Mouse (Mus musculus) embryo, embryonic 11.5 days (tissue): ENCODE results near the gene Crk.

ENCODE experiments used
- DNase-seq: peaks from one replicate; pipeline ENCODE4 v3.0.0-alpha.2; 2012; ENCODE audit warnings: low read depth, low spot score

Crk gene

DNA sequence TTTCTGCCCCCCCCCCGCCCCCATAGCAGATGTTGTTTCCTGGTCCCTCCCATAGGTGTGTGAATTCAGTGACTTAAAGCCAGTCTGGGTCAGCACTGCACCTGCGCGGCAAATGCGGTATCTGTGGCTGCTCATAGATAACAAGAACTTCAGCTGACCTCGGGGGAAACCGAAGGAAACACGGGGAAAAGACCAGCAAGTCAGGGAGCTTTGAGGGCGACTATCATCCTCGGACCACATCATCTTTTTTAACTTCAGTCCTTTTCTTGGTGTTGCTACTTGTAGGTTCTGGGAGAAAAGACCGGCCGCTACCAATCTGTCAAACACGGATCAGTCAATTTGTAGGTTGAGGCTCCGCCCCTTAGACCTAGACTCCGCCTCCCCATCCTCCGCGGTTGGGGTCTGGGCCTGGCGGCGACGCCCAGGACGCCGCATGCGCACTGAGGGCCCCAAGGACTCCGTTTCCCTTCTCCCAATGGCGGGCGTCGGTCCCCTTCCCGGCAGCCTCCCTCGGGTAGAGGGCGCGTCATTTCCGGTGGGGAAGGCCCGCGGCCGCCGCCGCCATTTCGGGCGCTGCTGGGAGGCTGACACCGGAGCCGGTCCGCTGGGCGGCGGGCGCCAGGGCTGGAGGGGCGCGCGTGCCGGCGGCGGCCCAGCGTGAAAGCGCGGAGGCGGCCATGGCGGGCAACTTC, at the start of gene Crk:
Gene Crk (plus strand): TSS at position 513 of the 692 bp plus-strand sequence.
- DNase-seq, result peak; percentile 98

DNA sequence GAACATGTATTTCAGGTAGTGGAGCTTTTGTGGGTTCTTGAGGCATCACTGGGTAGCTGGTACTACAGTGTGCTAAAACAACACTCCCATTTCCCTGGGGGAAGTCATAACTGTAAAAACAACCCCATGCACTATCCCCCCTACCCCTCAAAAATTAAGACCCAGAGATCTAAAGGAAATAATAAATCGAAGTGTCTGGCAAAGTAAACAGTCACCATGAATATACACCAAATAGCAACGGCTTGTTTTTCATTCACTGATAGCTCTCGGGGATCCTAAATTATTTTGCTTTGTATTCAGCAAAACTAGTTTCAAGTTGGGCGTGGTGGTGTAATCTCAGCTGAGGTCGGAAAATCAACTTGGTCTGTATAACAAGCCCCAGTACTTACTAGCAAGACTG, 49.0 kb upstream of the Crk start:
- no peak for DNase-seq

DNA sequence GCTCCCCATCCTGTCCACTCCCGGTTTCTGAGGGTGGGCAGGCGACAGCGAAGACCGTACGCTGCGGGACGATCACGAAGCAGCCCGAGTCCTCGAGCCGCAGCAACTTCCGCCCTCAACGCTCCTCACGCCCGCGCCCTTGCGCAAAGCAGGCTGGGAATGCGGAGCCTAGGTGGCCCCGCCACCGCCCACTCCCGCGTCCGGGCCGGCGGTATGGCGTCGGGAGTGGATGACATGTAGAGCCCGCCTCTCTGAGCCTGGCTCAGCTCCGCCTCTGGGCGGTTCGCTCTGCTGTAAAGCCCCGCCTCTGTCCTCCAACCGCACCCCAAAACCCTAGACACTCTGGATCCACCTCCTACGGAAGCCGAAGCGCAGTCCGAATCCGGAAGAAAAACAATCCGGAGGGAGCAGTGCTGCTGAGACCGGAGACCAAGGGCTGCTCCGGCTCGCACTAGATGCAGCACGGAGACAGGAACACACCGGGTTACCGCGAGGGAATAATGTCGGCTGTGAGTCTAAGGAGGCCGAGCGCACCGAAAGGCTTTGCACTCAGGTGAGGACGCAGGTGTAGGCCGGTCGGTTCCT, 48.3 kb upstream of the Crk start, which contains the start of gene Inpp5k:
Gene Inpp5k (plus strand): TSS at position 344 of the 585 bp plus-strand sequence.
- peak; percentile 91 for DNase-seq

DNA sequence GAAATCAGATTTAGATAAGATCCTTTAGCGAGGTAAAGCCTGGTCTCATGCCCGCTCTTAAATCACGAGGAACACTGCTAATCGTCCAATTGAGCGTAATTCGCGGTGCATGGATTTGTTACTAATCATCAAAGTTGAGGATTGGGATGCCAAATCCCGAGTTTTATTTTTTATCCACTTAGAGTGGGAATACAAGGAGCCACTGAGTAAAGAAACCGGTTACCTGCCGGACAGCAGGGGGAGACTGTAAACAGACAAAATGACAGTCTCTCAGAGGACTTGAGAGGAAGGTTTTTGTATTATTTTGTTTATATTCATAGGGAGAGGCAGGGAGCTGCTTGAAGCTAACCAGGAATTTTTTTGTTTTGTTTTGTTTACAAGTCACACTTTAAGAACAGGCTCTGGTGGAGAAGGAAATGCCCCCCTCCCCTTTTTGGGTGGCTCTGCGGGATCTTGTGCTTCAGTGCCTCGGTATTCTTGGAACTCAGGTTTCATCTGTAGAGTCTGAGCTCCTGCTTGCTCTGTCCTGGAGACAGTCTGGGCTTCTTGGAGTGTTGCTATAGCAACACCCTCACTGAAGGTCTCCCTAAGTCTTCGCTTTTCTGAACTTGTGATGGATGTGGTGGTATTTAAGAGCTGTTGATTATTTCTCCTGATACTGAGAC, 47.4 kb upstream of the Crk start:
- no peak for DNase-seq

DNA sequence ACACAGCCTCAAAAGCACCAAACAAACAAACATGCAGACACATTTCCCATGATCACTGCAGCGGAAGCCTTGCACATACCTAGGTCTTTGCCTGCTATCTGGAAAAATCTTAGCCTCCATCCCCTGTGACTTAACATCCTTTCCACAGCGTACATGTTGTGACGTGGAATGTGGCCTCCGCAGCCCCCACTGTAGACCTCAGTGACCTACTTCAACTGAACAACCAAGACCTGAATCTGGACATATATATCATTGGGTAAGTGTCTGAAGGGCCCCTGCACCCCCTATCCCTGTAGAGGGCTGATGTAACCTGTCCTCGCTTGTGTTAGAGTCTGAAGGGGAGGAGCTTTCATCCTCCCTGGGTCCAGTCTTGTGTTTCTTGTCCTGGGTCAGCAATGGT, 46.1 kb upstream of the Crk start:
- no peak for DNase-seq

DNA sequence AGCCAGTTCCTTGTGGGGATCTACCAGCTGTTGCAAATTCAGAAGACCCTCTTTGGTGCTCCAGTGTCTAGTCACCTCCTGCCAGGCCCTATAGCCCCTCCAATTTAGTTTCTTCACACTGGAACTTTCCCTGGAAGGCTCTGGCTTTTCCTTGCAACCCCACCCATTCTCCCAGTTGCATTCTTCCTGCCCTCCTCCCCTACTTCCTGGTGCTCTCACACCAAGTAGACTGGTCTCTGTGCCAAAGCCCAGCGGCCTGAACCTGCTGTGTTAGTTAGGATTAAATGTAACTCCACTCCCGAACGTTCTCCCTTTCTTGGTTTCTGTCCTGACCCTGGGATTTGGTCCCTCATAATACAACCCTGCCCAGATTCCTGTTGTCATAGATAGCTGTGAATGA, 44.3 kb upstream of the Crk start:
- no peak for DNase-seq

DNA sequence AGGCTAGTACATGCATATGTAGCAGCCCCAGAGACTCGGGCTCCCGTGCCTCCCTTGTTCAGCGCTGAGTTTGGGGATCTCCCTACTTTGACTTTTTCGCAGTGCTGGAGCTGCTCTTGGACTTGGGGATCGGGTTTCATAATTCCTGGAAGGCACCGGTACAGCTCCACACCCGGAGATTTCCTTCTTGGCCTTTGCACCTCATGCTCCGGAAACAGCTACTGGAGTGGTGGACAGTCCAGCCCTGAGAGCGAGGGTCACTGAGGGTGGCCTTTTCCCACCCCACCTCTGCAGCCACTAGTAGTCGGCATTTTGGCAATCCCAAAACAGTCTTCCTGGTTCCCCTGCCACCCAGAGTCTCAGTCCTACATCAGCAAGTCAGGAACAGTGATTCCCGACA, 43.7 kb upstream of the Crk start:
- no peak for DNase-seq

DNA sequence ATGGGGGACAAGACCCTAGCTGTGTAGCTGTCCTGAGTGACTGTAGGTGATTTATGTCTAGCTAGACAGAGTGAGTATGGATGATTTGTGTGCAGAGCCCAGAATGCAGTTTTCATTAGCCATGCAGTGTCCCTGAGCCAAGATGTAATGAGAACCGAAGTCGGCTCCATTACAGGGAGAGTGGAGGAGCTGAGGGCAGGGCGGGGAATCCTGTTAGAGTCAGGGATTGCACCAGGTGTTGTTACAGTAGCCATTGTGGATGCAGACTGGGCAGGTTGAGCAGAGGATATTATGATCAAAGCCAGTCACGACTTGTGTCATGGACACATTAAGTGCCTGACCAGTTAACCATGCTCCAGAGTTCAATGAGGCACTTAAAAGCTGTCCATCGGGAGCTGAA, 35.7 kb upstream of the Crk start:
- no peak for DNase-seq

DNA sequence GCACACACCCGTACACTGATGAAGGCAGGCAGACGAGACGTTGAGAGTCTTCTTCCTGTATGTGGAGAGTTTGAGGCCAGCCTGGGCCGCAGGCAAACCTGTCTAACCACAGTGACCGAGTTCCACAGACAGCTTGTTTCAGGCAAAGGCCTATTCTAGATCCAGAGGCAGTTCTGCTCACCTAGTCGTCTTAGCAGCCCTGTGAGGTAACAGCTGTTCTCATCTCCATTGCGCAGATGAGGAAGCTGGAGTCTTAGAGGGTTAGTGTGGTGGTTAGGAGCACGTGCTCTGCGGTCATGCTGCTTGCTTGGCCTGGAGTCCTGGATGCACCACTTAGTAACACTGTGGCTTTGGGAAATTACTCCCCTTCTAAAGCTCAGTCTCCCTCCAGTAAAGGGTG, 34.4 kb upstream of the Crk start:
- no peak for DNase-seq

DNA sequence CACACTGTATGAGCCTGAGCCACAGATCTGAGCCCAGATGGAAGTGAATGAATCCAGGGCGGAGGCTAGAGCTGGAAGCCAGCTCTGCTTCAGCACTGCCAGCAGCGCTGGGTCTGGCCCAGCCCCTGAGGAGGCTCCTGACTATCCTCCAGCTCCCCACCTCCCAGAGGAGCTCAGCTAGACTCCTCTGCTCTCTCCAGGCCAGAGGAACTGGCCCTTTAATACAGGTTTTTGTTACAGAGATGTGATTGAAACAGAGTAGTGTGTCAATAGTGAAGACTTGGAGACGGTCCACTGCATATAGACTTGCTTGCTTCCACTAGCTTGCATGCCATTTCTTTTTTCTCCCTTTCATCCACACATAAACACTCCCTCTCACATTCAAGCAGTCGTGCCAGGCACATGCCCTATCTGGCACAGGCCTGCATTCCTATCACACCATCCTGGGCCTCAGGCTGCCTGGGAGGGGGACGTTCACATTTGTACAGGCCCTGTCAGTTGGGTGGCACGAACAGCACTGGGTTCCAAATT, 31.3 kb upstream of the Crk start:
- DNase-seq, result no peak

DNA sequence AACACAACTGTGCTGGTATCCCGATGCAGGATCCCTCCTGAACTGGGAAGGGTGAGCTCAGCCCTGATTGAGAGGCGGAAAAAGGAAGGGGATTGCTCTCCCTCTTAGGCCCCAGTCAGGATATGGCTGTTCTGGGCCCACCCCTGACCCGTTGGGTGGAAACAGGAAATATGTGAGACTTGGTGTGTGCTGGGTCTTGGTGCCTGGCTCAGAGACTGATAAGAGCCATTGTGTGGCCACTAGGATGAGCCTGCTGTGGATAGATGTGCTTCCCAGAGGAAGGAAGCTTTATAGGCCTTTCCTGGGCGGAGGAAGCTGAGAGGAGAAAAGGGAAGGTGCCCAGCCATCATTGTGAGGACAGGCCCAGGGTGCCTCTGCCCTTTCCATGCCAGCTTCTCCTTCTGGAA, 29.9 kb upstream of the Crk start:
- no peak for DNase-seq

DNA sequence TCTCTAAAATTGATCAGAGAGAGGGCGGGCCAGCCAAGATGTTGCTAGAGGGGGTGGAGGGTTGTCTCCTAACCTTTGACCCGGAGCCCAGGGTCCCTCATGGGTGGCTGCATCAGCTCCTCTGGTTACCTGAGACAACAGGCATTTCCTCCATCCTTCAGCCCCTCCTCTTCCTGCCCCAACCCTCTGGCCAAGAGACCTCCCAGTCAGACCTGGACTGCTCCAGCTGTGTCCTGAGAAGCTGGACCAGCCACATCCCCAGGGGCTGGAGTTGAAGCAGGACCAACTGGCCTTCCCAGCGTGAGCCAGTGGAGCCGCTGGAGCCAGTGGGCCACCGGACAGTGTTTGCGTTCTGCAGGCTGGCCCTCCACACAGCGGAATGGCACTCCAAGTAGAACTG, 28.7 kb upstream of the Crk start, which contains the start of gene Myo1c:
Gene Myo1c (plus strand): TSS at position 194 of the 400 bp plus-strand sequence.
- no peak for DNase-seq

DNA sequence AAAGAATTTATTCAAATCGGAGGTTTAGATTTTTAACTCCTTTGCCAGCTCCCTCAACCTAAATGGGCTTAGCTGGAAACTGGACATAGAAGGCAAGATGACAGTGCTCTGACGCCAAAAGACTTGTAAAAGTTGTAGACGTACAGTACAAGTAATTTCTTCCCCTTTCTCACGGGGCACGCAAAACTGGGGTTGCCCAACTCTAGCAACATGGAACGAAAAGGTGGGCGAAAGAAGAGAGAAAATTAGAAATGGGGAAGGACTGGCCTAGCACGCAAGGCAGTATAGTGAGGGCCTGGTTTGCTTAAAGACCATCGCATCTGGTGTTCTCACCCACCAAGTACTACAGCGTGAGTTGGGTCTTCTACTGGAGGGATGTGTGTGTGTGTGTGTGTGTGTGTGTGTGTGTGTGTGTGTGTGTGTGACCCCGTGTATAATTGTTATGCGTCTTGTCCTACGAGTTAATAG, 28.1 kb upstream of the Crk start:
- DNase-seq, result no peak

DNA sequence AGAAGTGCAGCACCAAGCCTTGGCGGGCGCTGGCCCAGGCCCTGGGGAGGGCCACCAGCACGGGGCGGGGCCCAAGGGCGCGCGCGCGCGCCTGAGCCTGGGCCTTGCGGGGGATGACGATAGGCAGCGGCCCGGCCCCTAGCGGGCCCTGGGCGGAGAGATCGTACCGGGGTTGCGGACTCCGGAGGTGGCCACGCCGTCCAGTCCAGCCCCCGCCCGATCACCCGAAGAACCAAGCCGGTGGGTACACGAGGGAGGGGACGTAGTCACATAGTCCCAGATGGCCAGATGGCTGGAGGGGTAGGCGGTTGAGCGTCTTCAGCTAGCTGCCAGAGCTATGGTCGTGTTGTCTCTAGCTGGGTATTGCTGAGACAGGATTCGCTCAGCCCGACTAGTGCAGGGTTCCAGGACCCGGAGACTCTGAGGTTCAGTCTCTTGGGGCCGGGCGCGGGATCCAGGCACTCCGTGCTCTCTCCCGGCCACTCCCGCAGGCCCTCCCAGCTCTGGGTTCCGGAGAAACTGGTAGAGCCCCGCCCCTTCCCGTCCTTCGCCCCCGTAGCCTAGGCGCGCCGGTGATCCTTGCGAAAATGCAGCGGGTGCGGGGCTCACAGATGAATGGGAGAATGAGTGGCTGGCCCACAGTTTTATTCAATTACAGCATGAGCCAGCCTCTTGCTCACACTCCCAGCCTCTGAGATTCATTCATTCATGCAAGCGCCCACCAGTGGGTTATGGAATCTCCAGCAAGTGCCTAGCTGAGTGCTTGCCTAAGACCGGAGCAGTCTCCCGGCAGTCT, 27.4 kb upstream of the Crk start:
- no peak for DNase-seq

DNA sequence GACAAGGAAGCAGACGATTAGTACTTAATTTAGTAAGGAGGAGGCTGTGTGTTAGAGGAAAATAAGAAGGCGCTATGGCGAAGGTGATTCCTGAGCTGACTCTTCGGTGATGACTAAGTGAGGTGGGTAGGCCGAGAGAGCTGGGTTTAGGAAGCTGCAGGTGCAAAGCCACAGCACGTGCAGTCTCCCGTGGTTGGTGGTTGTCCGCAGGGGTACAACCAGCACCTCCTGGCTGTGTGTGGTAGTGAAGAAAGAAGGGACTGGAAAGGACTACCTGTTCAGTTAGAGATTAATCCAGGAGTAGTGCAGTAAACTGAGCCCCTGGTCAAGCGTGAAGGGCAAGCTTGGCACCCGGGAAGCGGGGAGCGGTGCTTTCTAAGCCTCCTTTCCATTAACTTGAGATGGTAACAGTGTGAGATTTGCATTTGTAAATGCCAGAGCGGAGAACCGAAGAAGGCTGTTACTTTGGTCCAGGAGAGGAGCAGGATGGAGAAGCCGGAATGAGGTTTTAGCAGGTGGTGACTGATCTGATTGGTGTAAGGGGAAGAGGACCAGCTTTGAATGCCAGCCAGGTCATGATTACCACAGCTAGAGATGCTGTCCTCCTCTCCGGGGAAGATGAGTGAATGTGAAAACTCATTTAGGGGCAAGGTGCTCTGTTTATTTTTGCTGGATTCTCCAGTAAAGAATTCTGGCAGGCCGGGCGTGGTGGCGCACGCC, 26.7 kb upstream of the Crk start:
- DNase-seq, result no peak

DNA sequence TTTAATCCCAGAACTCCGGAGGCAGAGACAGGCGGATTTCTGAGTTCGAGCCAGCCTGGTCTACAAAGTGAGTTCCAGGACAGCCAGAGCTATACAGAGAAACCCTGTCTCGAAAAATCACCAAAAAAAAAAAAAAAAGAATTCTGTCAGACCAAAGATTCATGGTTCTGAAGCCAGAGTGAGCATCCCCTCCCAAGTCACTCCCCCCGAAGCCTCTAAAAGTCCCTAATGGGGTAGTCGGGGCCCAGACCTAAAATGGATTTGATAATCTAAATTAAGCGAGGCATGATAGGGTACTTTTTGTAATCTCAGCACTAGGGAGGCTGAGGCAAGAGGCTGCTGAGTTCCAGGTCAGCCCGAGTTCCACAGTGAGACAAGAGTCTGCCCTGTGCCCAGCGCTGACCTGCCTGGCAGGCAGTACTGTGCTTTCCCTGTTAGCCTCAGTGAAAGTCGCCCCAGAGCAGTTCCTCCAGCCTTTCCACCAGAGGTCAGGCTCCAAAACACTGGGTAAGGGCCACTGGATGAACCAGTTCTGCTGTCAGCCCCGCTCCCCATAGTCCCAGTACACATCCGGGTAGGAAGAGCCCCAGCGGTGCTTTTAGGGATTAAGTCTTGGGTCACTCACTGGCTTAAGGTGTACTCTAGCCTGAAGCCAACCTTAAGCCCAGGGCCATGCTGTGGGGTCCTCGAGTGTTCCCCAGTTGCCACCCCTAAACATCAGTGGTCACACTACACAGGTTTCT, 25.9 kb upstream of the Crk start:
- DNase-seq, result no peak

DNA sequence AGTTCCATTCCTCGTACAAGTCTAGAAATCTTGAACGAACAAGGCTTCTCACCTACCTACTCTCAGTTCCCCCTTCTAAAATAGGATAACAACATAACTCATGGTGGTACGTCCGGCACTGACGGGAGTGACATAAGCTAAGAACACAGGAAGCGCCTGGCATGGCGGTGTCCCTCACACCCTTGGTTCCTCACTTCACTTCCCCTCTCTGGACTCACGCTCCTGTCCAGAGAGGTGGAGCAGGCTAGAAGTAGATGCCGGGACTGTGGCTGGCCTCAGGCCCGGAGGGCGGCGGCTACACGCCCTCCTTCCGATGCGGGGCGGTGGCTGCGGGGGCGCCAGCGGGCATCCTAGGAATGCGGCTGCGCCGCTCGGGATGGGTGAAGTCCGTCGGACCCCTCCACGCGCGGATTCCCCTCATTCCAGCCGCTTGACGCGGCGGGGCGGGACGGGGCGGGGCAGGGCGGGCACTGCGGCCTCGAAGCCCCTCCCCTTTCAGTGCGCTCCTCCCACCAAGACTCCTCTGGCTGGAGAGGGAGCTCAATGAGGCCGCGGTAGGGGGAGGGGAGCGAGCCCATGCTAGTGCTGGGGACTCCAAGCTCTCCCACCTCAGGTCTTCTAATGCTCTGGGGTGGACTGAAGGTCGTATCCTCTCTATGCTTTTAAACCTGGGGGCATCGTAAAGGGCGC, 25.1 kb upstream of the Crk start:
- DNase-seq, result peak; percentile 76

DNA sequence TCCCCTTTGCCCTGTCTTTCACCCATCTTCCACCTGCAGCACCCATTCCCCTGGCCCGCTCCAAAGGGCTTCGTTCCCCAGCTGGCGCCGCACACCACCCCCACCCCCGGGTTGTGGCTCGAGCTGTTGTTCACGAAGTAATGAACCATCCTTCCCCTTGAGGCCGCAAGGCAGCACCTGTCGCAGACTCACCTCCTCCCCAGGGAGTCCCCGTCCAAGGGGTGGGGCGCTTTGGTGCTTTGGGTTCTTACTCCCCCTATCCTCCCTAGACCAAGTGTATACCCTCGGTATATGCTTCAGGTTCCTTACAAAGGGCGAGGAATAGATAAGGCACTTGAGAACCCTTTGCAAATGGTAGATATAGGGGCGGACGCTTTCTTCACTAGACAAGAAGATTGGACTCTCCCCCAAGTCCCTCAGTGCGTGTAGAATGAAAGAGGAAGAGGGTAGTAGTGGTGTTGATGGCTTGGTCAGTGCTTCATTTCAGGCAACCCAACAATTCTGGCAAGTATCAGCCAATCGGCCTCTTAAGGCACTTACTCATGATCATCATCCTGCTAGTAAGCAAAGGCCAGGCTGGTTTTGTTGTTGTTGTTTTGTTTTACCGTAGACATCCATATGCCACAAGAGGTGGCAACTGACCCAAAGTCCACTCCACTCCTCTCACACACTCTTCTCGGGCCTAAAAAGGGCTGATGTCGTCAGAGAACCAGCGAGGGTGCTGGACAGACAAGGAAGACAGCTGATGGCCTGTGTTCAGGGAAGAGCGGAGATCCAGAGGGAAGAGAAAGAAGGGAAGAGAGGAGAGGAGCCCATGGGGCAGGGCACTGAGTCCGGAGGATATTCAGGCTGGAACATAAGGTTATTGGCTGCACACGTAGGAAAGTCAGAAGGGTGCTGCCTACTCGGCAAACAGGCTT, 24.3 kb upstream of the Crk start:
- DNase-seq, result no peak
